Mouse (Mus musculus): ENCODE results near the gene Gm20917.
"Not testable (repeated sequence)": the region's sequence is repeated elsewhere in the genome, so short reads cannot be mapped to it uniquely, and the experiment has no call there.

Gm20917 gene

GRCm38 (mm10) chrY:79151022-79151421, at the start of gene Gm20917:
Gm20917 (minus strand) TSS chrY:79151122.
- DNase-seq (ENCODE audit: low spot score in 2 of 2) = not testable (repeated sequence)
